Mouse (Mus musculus): ENCODE data around the gene Dcbld1. TPM values are rescaled to one million over a fixed set of nuclear protein-coding genes. Genes with fewer than 3 reads are reported as not detected.

Gene Dcbld1
- polyA plus RNA-seq (2015; fragmentation: Nextera tagmentation; extraction: Ambion mirVana): 8.0 and 8.5 TPM in 2 replicates

DNA sequence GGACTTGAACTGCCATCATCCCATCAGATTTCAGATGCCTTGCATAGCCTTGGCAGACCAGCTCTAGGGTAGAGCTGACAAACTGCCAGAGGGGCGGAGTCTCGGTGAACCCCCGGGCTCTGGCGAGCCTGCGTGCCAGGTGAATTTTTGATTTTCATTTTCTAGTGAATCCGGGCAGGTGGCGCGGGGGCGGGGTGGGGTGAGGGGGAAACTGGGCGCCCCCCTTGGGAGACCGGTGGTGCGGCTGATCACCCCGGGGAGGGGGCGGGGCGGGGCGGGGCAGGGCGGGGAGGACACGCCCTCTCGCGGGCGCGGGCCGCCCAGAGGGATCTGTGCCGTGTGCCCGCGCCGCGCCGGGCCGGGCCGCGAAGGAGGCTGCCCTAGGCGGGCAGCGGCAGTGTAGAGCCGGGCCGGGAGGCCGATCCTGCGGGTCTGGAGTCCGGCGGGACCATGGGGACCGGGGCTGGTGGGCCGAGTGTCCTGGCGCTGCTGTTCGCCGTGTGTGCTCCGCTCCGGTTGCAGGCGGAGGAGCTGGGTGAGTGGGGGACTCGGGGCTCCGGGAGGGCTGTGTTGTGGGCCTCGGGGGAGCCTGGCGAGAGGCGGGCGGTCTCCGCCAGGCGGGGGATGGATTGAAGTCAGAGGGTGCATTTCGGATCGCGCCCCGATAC lies at the start of gene Dcbld1:
Dcbld1 (plus strand) TSS at position 319 of the 668 bp plus-strand sequence.
- Histone ChIP-seq H3K4me1 (peaks cover 14% of the 10 kb centered on the region), H3K9ac (peak within 1 kb of the TSS; percentile 93), H3K4me2 (peak within 1 kb of the TSS; percentile 90), H3K27ac (replicated peaks) (peak within 1 kb of the TSS; percentile 48; the same call in 1 of the 2 replicates), H3K9me3 (no peaks in the 10 kb centered on the region), H3K27me3 (replicated peaks) (no peaks in the 10 kb centered on the region), H3K4me3 (peak within 1 kb of the TSS; percentile 85), H3K36me3 (no peaks in the 10 kb centered on the region)
- WGBS: under 1% methylated on average over 45 of the region's 60 CpGs
- peak; percentile 78 for ATAC-seq (ENCODE audit: extremely low read depth, insufficient number of reproducible peaks, low FRiP score, low TSS enrichment)

DNA sequence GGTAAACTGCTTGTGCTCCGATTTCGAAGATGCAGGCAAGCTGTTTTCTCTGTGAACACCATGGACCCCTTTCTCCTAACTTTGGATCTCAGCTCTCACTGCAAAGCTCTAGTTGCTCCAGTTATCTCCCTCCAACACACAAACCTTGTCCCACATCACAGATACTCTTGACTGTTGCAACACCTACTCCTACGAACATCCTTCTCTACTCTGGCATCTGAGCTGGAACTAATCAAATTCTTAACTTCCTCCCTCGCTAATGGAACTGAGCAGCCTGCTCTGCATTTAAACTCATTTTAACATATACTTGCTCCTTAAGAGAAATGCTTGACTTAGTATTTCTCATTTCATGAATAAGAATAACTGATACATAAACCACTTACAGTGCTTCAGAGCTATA lies 47.5 kb upstream of the Dcbld1 start:
- Histone ChIP-seq H3K4me3 (no peak overlapping the region), H3K27me3 (replicated peaks) (no peaks in the 10 kb centered on the region), H3K27ac (replicated peaks) (no peak overlapping the region), H3K9ac (no peak overlapping the region), H3K36me3 (no peaks in the 10 kb centered on the region), H3K4me1 (no peaks in the 10 kb centered on the region), H3K9me3 (no peaks in the 10 kb centered on the region), H3K4me2 (no peak overlapping the region)
- WGBS: 63% methylated on average over 4 of the region's 4 CpGs
- no peak for ATAC-seq (ENCODE audit: extremely low read depth, insufficient number of reproducible peaks, low FRiP score, low TSS enrichment)

DNA sequence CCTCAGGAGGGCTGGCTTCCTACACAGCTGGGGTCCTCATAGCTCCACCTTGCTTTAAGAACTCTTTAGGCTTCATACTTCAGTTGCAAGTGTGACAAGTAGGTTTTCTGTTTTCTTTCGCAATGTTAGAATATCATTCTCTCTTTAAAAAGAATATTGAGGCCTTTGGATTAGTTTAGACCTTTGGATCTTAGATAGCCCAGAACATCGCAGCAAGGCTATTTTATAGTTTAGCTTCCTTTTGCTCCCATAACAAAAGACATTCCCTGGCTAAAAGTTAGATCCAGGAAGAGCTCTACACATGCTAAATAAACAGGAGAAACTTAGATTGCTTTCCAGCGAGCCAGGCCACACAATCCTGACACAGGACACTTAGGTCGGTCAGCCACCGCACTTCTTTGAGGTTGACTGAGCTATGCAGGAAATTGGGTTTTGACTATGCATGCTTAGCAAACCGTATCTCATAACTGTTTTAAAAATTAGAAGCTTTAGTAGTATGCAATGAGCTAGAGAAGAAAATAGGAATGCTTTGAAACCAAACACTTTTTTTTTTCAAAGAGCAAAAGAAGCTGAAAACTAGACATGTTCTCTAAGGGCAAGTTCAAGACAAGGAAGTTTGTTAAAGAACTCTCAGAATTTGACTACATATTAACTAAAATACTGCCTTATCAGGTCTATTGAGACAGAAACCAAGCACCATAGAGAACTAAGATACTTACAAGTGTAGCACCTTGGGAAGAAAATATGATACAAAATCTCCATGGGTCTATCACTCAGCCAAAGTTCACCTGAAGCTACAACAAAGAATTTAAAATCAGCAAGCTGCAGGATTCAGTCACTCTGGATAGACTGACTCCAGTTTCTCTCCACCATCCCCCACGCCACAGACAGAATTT lies 38.2 kb upstream of the Dcbld1 start, which contains the start of gene Ros1:
Ros1 (minus strand) TSS at position 288 of the 896 bp plus-strand sequence.
- Histone ChIP-seq H3K27ac (replicated peaks) (no peak within 1 kb of the TSS), H3K9me3 (no peaks in the 10 kb centered on the region), H3K9ac (no peak within 1 kb of the TSS), H3K4me2 (no peak within 1 kb of the TSS), H3K4me3 (no peak within 1 kb of the TSS), H3K4me1 (no peaks in the 10 kb centered on the region), H3K27me3 (replicated peaks) (no peaks in the 10 kb centered on the region), H3K36me3 (no peaks in the 10 kb centered on the region)
- ATAC-seq (ENCODE audit: extremely low read depth, insufficient number of reproducible peaks, low FRiP score, low TSS enrichment): no peak
- WGBS: 68% methylated on average over 7 of the region's 7 CpGs

- no peaks in the 10 kb centered on the region for H3K27me3 ChIP-seq (replicated peaks)
- H3K4me2 ChIP-seq: no peak overlapping the region
- ATAC-seq (ENCODE audit: extremely low read depth, insufficient number of reproducible peaks, low FRiP score, low TSS enrichment): no peak
- no peak overlapping the region for H3K9ac ChIP-seq
- no peak overlapping the region for H3K27ac ChIP-seq (replicated peaks)
- H3K4me1 ChIP-seq: no peaks in the 10 kb centered on the region
- no peaks in the 10 kb centered on the region for H3K9me3 ChIP-seq
- WGBS: 67% methylated on average over 2 of the region's 2 CpGs
- no peak overlapping the region for H3K4me3 ChIP-seq
- no peaks in the 10 kb centered on the region for H3K36me3 ChIP-seq
Measured at GRCm38 (mm10) chr10:52204006-52204405, 29.4 kb upstream of the Dcbld1 start.

GRCm38 (mm10) chr10:52215267-52215818 lies 18.1 kb upstream of the Dcbld1 start:
- Histone ChIP-seq H3K27me3 (replicated peaks) (no peaks in the 10 kb centered on the region), H3K9ac (no peak overlapping the region), H3K27ac (replicated peaks) (no peak overlapping the region), H3K4me3 (no peak overlapping the region), H3K4me2 (no peak overlapping the region), H3K4me1 (peaks cover 7% of the 10 kb centered on the region), H3K9me3 (no peaks in the 10 kb centered on the region), H3K36me3 (no peaks in the 10 kb centered on the region)
- WGBS: 11% methylated on average over 2 of the region's 2 CpGs
- no peak for ATAC-seq (ENCODE audit: extremely low read depth, insufficient number of reproducible peaks, low FRiP score, low TSS enrichment)

- H3K36me3 ChIP-seq: no peaks in the 10 kb centered on the region
- no peaks in the 10 kb centered on the region for H3K27me3 ChIP-seq (replicated peaks)
- no peak overlapping the region for H3K9ac ChIP-seq
- no peaks in the 10 kb centered on the region for H3K9me3 ChIP-seq
- H3K4me2 ChIP-seq: no peak overlapping the region
- 22% methylated on average over 7 of the region's 7 CpGs for WGBS
- H3K4me1 ChIP-seq: peaks cover 7% of the 10 kb centered on the region
- no peak overlapping the region for H3K27ac ChIP-seq (replicated peaks)
- no peak overlapping the region for H3K4me3 ChIP-seq
- no peak for ATAC-seq (ENCODE audit: extremely low read depth, insufficient number of reproducible peaks, low FRiP score, low TSS enrichment)
Measured at GRCm38 (mm10) chr10:52216797-52217563, 16.4 kb upstream of the Dcbld1 start.

DNA sequence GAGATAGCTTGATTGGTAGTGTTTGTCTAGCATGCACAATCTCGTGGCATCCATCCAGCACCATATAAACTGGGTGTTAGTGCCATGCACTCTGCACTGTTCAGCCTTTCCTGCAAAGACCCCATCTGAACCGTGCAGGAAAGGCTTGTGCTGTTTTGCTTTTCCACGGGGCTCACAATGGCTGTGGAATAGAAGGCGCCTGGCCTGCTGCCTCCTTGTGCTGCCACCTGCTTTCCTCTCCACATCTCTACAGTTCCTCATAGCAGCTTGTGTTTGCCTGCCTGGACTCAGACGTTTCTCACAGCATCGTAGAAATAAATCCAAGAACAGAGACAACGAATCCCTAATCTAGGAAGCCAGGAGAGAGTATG lies 15.9 kb upstream of the Dcbld1 start:
- no peak overlapping the region for H3K4me2 ChIP-seq
- WGBS: 47% methylated on average over 7 of the region's 7 CpGs
- H3K4me3 ChIP-seq: no peak overlapping the region
- ATAC-seq (ENCODE audit: extremely low read depth, insufficient number of reproducible peaks, low FRiP score, low TSS enrichment): no peak
- no peak overlapping the region for H3K9ac ChIP-seq
- H3K9me3 ChIP-seq: no peaks in the 10 kb centered on the region
- H3K27ac ChIP-seq (replicated peaks): no peak overlapping the region
- H3K27me3 ChIP-seq (replicated peaks): no peaks in the 10 kb centered on the region
- no peaks in the 10 kb centered on the region for H3K36me3 ChIP-seq
- peaks cover 7% of the 10 kb centered on the region for H3K4me1 ChIP-seq

GRCm38 (mm10) chr10:52219600-52219999 lies 13.8 kb upstream of the Dcbld1 start:
- H3K9ac ChIP-seq: no peak overlapping the region
- H3K9me3 ChIP-seq: no peaks in the 10 kb centered on the region
- no peak overlapping the region for H3K27ac ChIP-seq (replicated peaks)
- no peaks in the 10 kb centered on the region for H3K27me3 ChIP-seq (replicated peaks)
- no peak for ATAC-seq (ENCODE audit: extremely low read depth, insufficient number of reproducible peaks, low FRiP score, low TSS enrichment)
- H3K4me2 ChIP-seq: no peak overlapping the region
- H3K4me3 ChIP-seq: no peak overlapping the region
- H3K4me1 ChIP-seq: peaks cover 7% of the 10 kb centered on the region
- H3K36me3 ChIP-seq: no peaks in the 10 kb centered on the region
- WGBS: 70% methylated on average over 3 of the region's 3 CpGs

- no peak overlapping the region for H3K27ac ChIP-seq (replicated peaks)
- peak overlapping the region; percentile 85 for H3K4me3 ChIP-seq
- peak overlapping the region; percentile 93 for H3K9ac ChIP-seq
- peaks cover 14% of the 10 kb centered on the region for H3K4me1 ChIP-seq
- ATAC-seq (ENCODE audit: extremely low read depth, insufficient number of reproducible peaks, low FRiP score, low TSS enrichment): no peak
- no peaks in the 10 kb centered on the region for H3K27me3 ChIP-seq (replicated peaks)
- H3K36me3 ChIP-seq: no peaks in the 10 kb centered on the region
- WGBS: 11% methylated on average over 21 of the region's 21 CpGs
- peak overlapping the region; percentile 90 for H3K4me2 ChIP-seq
- H3K9me3 ChIP-seq: no peaks in the 10 kb centered on the region
Measured at GRCm38 (mm10) chr10:52232196-52233176, 933 bp upstream of the Dcbld1 start.

DNA sequence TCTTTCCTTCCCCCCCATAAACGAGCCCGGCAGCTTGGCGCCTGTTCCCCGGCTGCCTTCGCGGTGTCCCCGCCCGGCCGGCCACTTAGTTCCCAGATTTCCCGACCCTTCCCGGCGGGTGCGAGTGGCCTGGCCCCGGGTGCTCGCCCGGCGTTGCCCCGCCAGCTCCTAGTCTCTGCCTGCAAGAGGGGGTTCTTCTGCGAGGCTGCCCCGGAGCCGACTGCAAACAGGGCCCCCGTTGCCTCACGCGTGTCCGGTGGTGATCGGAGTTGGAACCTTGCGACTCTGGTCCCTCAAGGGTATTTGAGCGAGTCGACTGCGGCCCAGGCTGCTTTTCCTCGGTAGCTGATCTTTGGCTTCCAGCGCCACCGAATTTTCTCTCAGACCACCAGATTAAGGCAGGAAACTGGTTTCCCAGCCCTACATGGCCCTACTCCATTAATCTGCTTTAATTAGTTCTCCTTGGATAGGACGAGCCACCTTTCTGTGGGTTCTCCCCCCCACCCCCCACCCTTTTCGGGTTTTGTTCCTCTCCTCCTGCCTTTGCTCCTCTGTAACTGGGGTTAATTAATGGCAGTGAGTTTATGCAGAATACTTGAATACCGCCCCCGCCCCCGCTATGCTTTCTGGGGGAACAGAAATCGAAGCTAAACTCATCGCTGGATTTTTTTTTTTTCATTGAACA lies 692 bp downstream of the Dcbld1 start:
- H3K27ac ChIP-seq (replicated peaks): peak overlapping the region; percentile 48; the same call in 1 of the 2 replicates
- no peaks in the 10 kb centered on the region for H3K36me3 ChIP-seq
- H3K9ac ChIP-seq: peak overlapping the region; percentile 93
- H3K4me3 ChIP-seq: peak overlapping the region; percentile 85
- peaks cover 14% of the 10 kb centered on the region for H3K4me1 ChIP-seq
- under 1% methylated on average over 37 of the region's 40 CpGs for WGBS
- H3K27me3 ChIP-seq (replicated peaks): no peaks in the 10 kb centered on the region
- ATAC-seq (ENCODE audit: extremely low read depth, insufficient number of reproducible peaks, low FRiP score, low TSS enrichment): peak; percentile 19; the same call in 1 of the 2 replicates
- H3K4me2 ChIP-seq: peak overlapping the region; percentile 90
- no peaks in the 10 kb centered on the region for H3K9me3 ChIP-seq
